Mouse (Mus musculus): ENCODE data around the gene Kif1b.

DNA sequence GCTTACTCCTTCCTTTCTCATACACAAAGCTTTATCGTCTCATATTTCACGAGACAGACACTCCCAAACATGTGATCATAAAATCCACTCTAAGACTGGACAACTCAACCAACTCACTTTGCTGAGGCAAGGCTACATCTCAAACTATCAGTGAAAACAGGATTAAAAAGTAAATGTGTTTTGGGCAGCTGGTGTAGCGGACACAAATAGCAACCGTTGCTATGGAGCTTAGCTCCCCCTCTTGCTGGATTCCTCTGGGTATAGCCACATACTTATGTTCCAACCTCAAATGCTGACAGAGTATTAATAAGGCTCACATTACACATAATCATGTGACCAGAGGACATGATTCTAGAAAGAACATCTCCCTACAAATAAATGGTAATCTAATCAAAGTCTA, 29.9 kb downstream of the Kif1b start:
- TF ChIP-seq POLR2A (IDR thresholded peaks at IDR 0.05; ENCODE audit: low read depth, low read length) (no peak), CTCF (IDR thresholded peaks at IDR 0.05; ENCODE audit: extremely low read depth, insufficient read length, insufficient replicate concordance, low read depth, low read length) (no peak)
